Mouse (Mus musculus) kidney, adult 2 months (tissue): ENCODE measurements at regions not wholly inside any gene's neighbourhood (a gene's known extent, or its start where the extent isn't known, plus 50 kb on each side); places are given as distances from the start of the nearest gene placed in this dataset.

ENCODE experiments used
- CTCF ChIP-seq: fragments of 200-500 bp; conservative IDR thresholded peaks from 2 replicates; pipeline ENCODE4 v1.5.1; 2011; ENCODE audit warnings: low read depth, mild to moderate bottlenecking, control low read depth, low read length, moderate library complexity, mixed read lengths; ENCODE audit not compliant: insufficient read depth, insufficient read length
- POLR2A ChIP-seq: fragments of 200-500 bp; IDR thresholded peaks from one replicate; pipeline ENCODE4 v1.6.1; 2011; ENCODE audit warnings: low read depth, low read length, control low read depth

- TF ChIP-seq CTCF (no peak), POLR2A (no peak)
These were observed 1819.1 kb downstream of the AI429214 start for GRCm38 (mm10) chr8:38812482-38812881.
